20 mouse cellular contexts compared by ENCODE assay signal in genomic region chr10:39378025-39378603, GRCm38 (mm10). TPM values are rescaled to one million over a fixed set of nuclear protein-coding genes. Genes with fewer than 3 reads are reported as not detected.
DNase-seq lines count a peak whose midpoint lies in the region; ATAC-seq and TF ChIP-seq lines count a peak whose summit lies in the region.
"Had no signal": no experiment of that assay in that cellular context is flagged by ENCODE, and none has a peak within 500 bp of the region (broad histone marks: within the 10 kb centered on the region; RNA-seq: fewer than 3 reads in every experiment).

No protein-coding gene starts in this region.

- H3K4me2 ChIP-seq in intestine, embryonic 15.5 days (replicated peaks): no peak overlapping the region
- no peak overlapping the region for H3K4me2 ChIP-seq in intestine, postnatal 0 days (replicated peaks; ENCODE audit: low read depth)
- H3K4me2 ChIP-seq: embryonic facial prominence, embryonic 13.5 days; hindbrain, embryonic 13.5 days; limb, embryonic 13.5 days; midbrain, embryonic 11.5 days; stomach, embryonic 15.5 days had no signal

- H3K9me3 ChIP-seq in intestine, embryonic 15.5 days: no peaks in the 10 kb centered on the region
- H3K9me3 ChIP-seq in intestine, postnatal 0 days (ENCODE audit: control insufficient read depth): no peaks in the 10 kb centered on the region
- H3K9me3 ChIP-seq: embryonic facial prominence, embryonic 13.5 days; G1E; hindbrain, embryonic 13.5 days; limb, embryonic 13.5 days; stomach, embryonic 15.5 days had no signal

- H3K9ac ChIP-seq in intestine, embryonic 15.5 days: no peak overlapping the region
- H3K9ac ChIP-seq in intestine, postnatal 0 days (ENCODE audit: low read depth, low read length): no peak overlapping the region
- H3K9ac ChIP-seq: embryonic facial prominence, embryonic 13.5 days; hindbrain, embryonic 13.5 days; limb, embryonic 13.5 days; stomach, embryonic 15.5 days had no signal

- peak; percentile 51 for DNase-seq in adrenal gland, postnatal 14 days
- DNase-seq in adrenal gland, postnatal 25 days: no peak
- peak; percentile 12 for DNase-seq in ZHBTc4 (ENCODE audit: low read depth, low spot score)
- DNase-seq in splenic B cell, adult 2 months (ENCODE audit: low read depth, low spot score): peak; percentile 38
- no peak for DNase-seq in layer of hippocampus, adult 18-20 months (ENCODE audit: low spot score in 2 of 2)
- DNase-seq: B cell, adult 2 months; cerebellum, postnatal 36 days; kidney, adult 2 months; lung, postnatal 10 days; right cerebral cortex, postnatal 4 days; thymus, postnatal 36 days had no signal

- no peak overlapping the region for H3K4me3 ChIP-seq in intestine, embryonic 15.5 days (replicated peaks)
- H3K4me3 ChIP-seq in intestine, postnatal 0 days (ENCODE audit: low read depth, low read length): no peak overlapping the region
- H3K4me3 ChIP-seq: embryonic facial prominence, embryonic 13.5 days; hindbrain, embryonic 13.5 days; limb, embryonic 13.5 days; stomach, embryonic 15.5 days had no signal

- WGBS in intestine, embryonic 15.5 days: 76% methylated on average over 8 of the region's 8 CpGs
- 79% methylated on average over 8 of the region's 8 CpGs for WGBS in intestine, postnatal 0 days

- H3K27ac ChIP-seq in intestine, embryonic 15.5 days: no peak overlapping the region
- no peak overlapping the region for H3K27ac ChIP-seq in intestine, postnatal 0 days (ENCODE audit: low read depth, low read length)
- H3K27ac ChIP-seq: embryonic facial prominence, embryonic 13.5 days; hindbrain, embryonic 13.5 days; limb, embryonic 13.5 days; stomach, embryonic 15.5 days had no signal

- no peaks in the 10 kb centered on the region for H3K27me3 ChIP-seq in intestine, embryonic 15.5 days (replicated peaks)
- no peaks in the 10 kb centered on the region for H3K27me3 ChIP-seq in intestine, postnatal 0 days (replicated peaks; ENCODE audit: control insufficient read depth, insufficient read depth, low read length)
- H3K27me3 ChIP-seq in splenic B cell, adult 2 months (ENCODE audit: control insufficient read depth, insufficient read depth, low read length, poor library complexity, severe bottlenecking): no peaks in the 10 kb centered on the region
- H3K27me3 ChIP-seq: embryonic facial prominence, embryonic 13.5 days; hindbrain, embryonic 13.5 days; limb, embryonic 13.5 days; stomach, embryonic 15.5 days had no signal

- TF ChIP-seq CTCF in intestine, postnatal 0 days (IDR thresholded peaks at IDR 0.05; ENCODE audit: low read depth): no peak

- peaks cover 15% of the 10 kb centered on the region for H3K4me1 ChIP-seq in intestine, embryonic 15.5 days (replicated peaks)
- peaks cover 17% of the 10 kb centered on the region for H3K4me1 ChIP-seq in intestine, postnatal 0 days (replicated peaks; ENCODE audit: control insufficient read depth, insufficient read depth, low read length)

- 0 out of 2 replicates have a peak, but pooled peaks have one; percentile 29 for ATAC-seq in intestine, embryonic 15.5 days
- no peak for ATAC-seq in intestine, postnatal 0 days
- ATAC-seq in erythroid progenitor cell, adult 5-6 weeks (replicated peaks; ENCODE audit: low FRiP score, poor library complexity, severe bottlenecking): no peak

- H3K36me3 ChIP-seq in intestine, embryonic 15.5 days: no peaks in the 10 kb centered on the region
- H3K36me3 ChIP-seq in intestine, postnatal 0 days (ENCODE audit: control insufficient read depth, insufficient read depth): no peaks in the 10 kb centered on the region
- H3K36me3 ChIP-seq in splenic B cell, adult 2 months (ENCODE audit: control insufficient read depth, insufficient read depth, low read length, poor library complexity, severe bottlenecking): no peaks in the 10 kb centered on the region
- H3K36me3 ChIP-seq: limb, embryonic 13.5 days; stomach, embryonic 15.5 days had no signal

RNA-seq across cellular contexts. Expression of gene Fyn, which starts 9.5 kb away (rescaled TPM):
- 51.8 and 73.6 TPM in 2 replicates for total RNA-seq in adrenal gland, postnatal 14 days (2021)
- total RNA-seq in adrenal gland, postnatal 25 days (2021): 47.7 and 49.6 TPM in 2 replicates
- 21.3 and 23.4 TPM in 2 replicates for polyA plus RNA-seq in intestine, embryonic 15.5 days (2015; fragmentation: Nextera tagmentation; extraction: Ambion mirVana)
- 13.3 and 13.5 TPM in 2 replicates for polyA plus RNA-seq in intestine, postnatal 0 days (2015; fragmentation: Nextera tagmentation; extraction: Ambion mirVana)
- 100 to 1,000 TPM; 115 to 118 TPM for total RNA-seq in layer of hippocampus, adult 18-20 months (2021)
- total RNA-seq in erythroid progenitor cell, adult 5-6 weeks (2015; ENCODE audit: low replicate concordance): 6.1 and 6.3 TPM in 2 replicates
- 1.4 and 8.5 TPM in 2 replicates for total RNA-seq in erythroid progenitor cell, adult 5-6 weeks (2017; ENCODE audit: low replicate concordance)

Comparison
In these comparisons a context has a peak if more than half of its experiments do, and no peak if none do; other contexts are left out.
1. DNase-seq: peak in adrenal gland, postnatal 14 days (single experiment), ZHBTc4 (single experiment) and splenic B cell, adult 2 months (single experiment); none in adrenal gland, postnatal 25 days (single experiment) and layer of hippocampus, adult 18-20 months (0 of 2).